Mouse (Mus musculus): ENCODE data around the gene Ccin.

DNA sequence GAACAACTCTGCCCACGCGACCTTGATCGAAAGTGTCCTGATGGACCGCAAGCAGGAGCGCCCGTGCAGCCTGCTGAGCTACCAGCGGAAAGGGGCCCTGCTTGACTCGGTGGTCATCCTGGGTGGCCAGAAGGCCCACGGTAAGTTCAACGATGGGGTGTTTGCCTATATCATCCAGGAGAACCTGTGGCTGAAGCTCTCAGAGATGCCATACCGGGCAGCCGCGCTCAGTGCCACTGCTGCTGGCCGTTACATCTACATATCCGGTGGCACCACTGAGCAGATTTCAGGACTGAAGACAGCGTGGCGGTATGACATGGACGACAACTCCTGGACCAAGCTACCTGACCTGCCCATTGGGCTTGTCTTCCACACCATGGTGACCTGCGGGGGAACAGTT, 1.0 kb downstream of the Ccin start:
- TF ChIP-seq CTCF (IDR thresholded peaks at IDR 0.05; ENCODE audit: low read depth, low read length) (no peak), GATA1 (IDR thresholded peaks at IDR 0.05; ENCODE audit: borderline replicate concordance, low read length) (no peak), POLR2AphosphoS5 (IDR thresholded peaks at IDR 0.05; ENCODE audit: insufficient replicate concordance, low read depth, low read length) (no peak), GATA2 (IDR thresholded peaks at IDR 0.05; ENCODE audit: borderline replicate concordance, low read depth, low read length) (no peak), TAL1 (conservative IDR thresholded peaks at IDR 0.05; ENCODE audit: low read depth, low read length) (no peak)

Data from G1E (cell line).